Mouse (Mus musculus) liver, adult 2 months (tissue): ENCODE measurements around the gene Rbm20. TPM values are rescaled to one million over a fixed set of nuclear protein-coding genes. Genes with fewer than 3 reads are reported as not detected.

ENCODE experiments used
- DNase-seq: peaks from one replicate; pipeline ENCODE4 v3.0.0-alpha.2; 2011; ENCODE audit warnings: low read depth, low spot score; ENCODE audit errors: extremely low read depth
- H3K27ac ChIP-seq: fragments of 200-500 bp; replicated peaks from 2 replicates; pipeline ENCODE4 v1.5.1; 2012; ENCODE audit warnings: low read depth, mild to moderate bottlenecking, control low read depth, inconsistent platforms, low read length; ENCODE audit not compliant: insufficient read depth
- H3K27me3 ChIP-seq: fragments of 200-500 bp; 2 replicates; pipeline ENCODE4 v1.6.1; 2012; ENCODE audit warnings: mild to moderate bottlenecking, moderate library complexity, low read length, inconsistent platforms; ENCODE audit not compliant: control insufficient read depth, insufficient read depth
- H3K36me3 ChIP-seq: fragments of 200-500 bp; 2 replicates; pipeline ENCODE4 v1.6.1; 2012; ENCODE audit warnings: low read length, inconsistent platforms; ENCODE audit not compliant: control insufficient read depth, insufficient read depth
- H3K4me1 ChIP-seq: fragments of 200-500 bp; 2 replicates; pipeline ENCODE4 v1.6.1; 2011; ENCODE audit warnings: low read length; ENCODE audit not compliant: control insufficient read depth, insufficient read depth
- H3K4me3 ChIP-seq: fragments of 200-500 bp; 2 replicates; pipeline ENCODE4 v1.5.1; 2011; ENCODE audit warnings: low read depth, mild to moderate bottlenecking, control low read depth, low read length, moderate library complexity; ENCODE audit not compliant: insufficient read depth
- H3K79me2 ChIP-seq: fragments of 200-500 bp; 2 replicates; pipeline ENCODE4 v1.6.1; 2012; ENCODE audit warnings: inconsistent platforms, mild to moderate bottlenecking, low read length, moderate library complexity; ENCODE audit not compliant: control insufficient read depth, insufficient read depth
- H3K9ac ChIP-seq: fragments of 200-500 bp; 2 replicates; pipeline ENCODE4 v1.6.1; 2012; ENCODE audit warnings: low read depth, mild to moderate bottlenecking, control low read depth, inconsistent platforms, low read length
- CTCF ChIP-seq: fragments of 200-500 bp; IDR thresholded peaks from 2 replicates; pipeline ENCODE4 v1.5.1; 2011; ENCODE audit warnings: low read depth, low read length, control low read depth
- POLR2A ChIP-seq: fragments of 200-500 bp; IDR thresholded peaks from 2 replicates; pipeline ENCODE4 v1.6.1; 2011; ENCODE audit warnings: low read length, control low read depth; ENCODE audit not compliant: insufficient read depth; ENCODE audit errors: extremely low read depth
- WGBS: fragments of 180-500 bp; shearing (Covaris S2); methylation state at CpG from one replicate; pipeline ENCODE4 v1.1.7; 2018; 5-methylcytosine and 5-hydroxymethylcytosine counted together
- polyA plus RNA-seq: library from polyadenylated mRNA; depleted of rRNA; stranded (reverse); fragments of >200 nt; gene quantifications from 2 replicates; pipeline ENCODE4 v1.2.3, GENCODE M21; 2012
- total RNA-seq: library from RNA; depleted of rRNA; stranded (reverse); fragments of >200 nt; gene quantifications from 2 replicates; pipeline ENCODE4 v1.2.3, GENCODE M21; 2014

Rbm20 gene
- total and polyA plus RNA-seq, 2 experiments, result 0.31 to 1.8 TPM

DNA sequence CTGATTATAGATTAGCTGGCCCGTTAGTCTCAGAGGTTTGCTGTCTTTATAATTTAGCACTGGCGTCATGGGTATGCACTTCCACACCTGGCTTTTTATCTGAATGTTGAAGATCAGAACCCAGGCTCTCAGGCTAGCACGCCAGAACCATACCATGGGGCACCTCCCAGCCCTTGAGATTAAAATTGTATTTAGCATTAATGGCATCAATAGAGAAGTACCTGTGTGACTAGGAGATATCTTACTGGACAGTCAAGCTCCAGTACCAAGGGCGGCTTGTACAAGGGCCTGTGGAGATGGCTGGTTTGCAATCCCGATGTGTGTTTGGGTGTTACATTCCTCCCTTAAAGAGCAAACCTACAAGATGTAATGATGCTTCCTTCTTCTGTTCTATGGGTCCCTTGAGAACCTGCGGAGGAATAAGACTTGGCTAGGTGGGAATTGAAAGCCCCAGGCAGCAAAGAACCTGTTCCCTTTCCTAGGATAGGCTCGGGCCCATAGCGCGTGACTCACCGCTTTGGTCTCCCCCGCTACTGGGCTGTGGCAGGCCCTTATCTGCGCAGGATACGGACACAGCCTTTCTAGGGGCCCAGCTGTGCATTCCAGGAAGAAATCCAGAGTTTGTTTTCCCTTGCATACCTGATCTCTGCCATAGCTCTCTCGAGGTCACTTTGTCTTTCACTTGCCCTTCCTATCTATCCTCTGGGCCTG lies 111.7 kb downstream of the Rbm20 start:
- H3K27me3 ChIP-seq, result no peaks in the 10 kb centered on the region
- H3K36me3 ChIP-seq, result no peaks in the 10 kb centered on the region
- no peaks in the 10 kb centered on the region for H3K79me2 ChIP-seq
- H3K9ac ChIP-seq, result no peak overlapping the region
- no peak overlapping the region for H3K4me3 ChIP-seq
- DNase-seq, result no peak
- WGBS, result 77% methylated on average over 14 of the region's 14 CpGs
- TF ChIP-seq POLR2A (no peak), CTCF (no peak)
- H3K4me1 ChIP-seq, result peaks cover 2% of the 10 kb centered on the region; the same call in 1 of the 2 replicates
- H3K27ac ChIP-seq, result no peak overlapping the region

GRCm38 (mm10) chr19:53789571-53789970 lies 112.5 kb downstream of the Rbm20 start:
- Histone ChIP-seq H3K4me1 (peaks cover 2% of the 10 kb centered on the region; the same call in 1 of the 2 replicates), H3K36me3 (no peaks in the 10 kb centered on the region), H3K79me2 (no peaks in the 10 kb centered on the region), H3K27ac (no peak overlapping the region), H3K4me3 (no peak overlapping the region), H3K9ac (no peak overlapping the region), H3K27me3 (no peaks in the 10 kb centered on the region)
- no peak for TF ChIP-seq CTCF
- TF ChIP-seq POLR2A, result no peak
- DNase-seq, result no peak
- 93% methylated on average over 7 of the region's 7 CpGs for WGBS

GRCm38 (mm10) chr19:53791751-53792720 lies 114.9 kb downstream of the Rbm20 start:
- Histone ChIP-seq H3K4me1 (peaks cover under 1% of the 10 kb centered on the region; the same call in 1 of the 2 replicates), H3K36me3 (no peaks in the 10 kb centered on the region), H3K4me3 (no peak overlapping the region), H3K79me2 (no peaks in the 10 kb centered on the region), H3K9ac (no peak overlapping the region), H3K27ac (no peak overlapping the region), H3K27me3 (no peaks in the 10 kb centered on the region)
- TF ChIP-seq POLR2A, result no peak
- TF ChIP-seq CTCF, result no peak
- WGBS, result 79% methylated on average over 20 of the region's 20 CpGs
- DNase-seq, result no peak

DNA sequence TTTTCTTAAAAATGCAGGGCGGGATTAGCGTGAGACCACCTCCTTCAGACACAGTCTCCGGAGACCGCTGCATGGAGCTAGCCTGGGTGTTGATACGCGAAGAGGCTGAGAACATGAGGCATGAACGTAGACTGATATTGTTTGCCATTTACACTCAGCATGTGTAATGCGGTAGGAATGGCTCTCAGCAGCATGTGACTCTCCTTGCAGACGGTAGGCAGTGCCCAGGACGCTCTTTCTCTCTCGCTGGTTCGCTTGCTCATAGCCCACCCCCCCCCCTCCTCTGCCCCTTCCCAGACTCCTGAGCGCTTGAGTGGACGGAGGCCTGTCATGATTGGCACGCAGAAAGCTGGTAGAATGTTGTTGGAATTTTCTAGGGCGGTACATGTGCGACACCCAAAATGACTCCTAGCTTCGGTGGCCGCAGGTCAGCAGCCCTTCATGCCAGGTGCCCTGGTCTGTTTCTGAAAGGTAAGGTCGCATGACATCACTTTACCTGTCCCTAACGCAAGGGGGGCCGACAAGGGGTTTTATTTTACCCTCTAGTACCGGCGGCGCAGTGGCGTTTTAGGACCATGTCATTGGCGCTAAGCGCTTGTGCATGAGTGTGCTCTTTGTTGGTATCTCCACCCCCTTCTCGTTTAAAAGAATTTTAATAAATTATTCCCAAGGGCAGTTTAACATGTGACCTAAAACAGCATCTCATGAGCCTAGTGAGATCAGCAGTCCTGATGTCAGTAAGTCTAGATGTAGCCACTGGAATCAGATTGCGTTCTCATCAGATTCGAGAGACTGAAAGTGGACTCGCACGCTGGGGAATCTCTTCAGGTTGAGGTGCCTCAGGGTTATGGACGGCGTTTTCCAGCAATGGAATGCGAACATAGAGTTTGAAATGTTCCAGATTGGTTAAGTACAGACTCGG lies 116.1 kb downstream of the Rbm20 start:
- H3K79me2 ChIP-seq, result no peaks in the 10 kb centered on the region
- H3K27ac ChIP-seq, result no peak overlapping the region
- DNase-seq, result no peak
- no peak overlapping the region for H3K4me3 ChIP-seq
- TF ChIP-seq POLR2A (no peak), CTCF (no peak)
- no peaks in the 10 kb centered on the region for H3K27me3 ChIP-seq
- H3K4me1 ChIP-seq, result no peaks in the 10 kb centered on the region
- 90% methylated on average over 37 of the region's 37 CpGs for WGBS
- no peak overlapping the region for H3K9ac ChIP-seq
- H3K36me3 ChIP-seq, result no peaks in the 10 kb centered on the region
